Mouse (Mus musculus) kidney, adult 2 months (tissue): ENCODE data around the gene Hpd.

Experiments
- CTCF ChIP-seq: fragments of 200-500 bp; conservative IDR thresholded peaks from 2 replicates; pipeline ENCODE4 v1.5.1; 2011; ENCODE audit warnings: low read depth, mild to moderate bottlenecking, control low read depth, low read length, moderate library complexity, mixed read lengths; ENCODE audit not compliant: insufficient read depth, insufficient read length
- POLR2A ChIP-seq: fragments of 200-500 bp; IDR thresholded peaks from one replicate; pipeline ENCODE4 v1.6.1; 2011; ENCODE audit warnings: low read depth, low read length, control low read depth

DNA sequence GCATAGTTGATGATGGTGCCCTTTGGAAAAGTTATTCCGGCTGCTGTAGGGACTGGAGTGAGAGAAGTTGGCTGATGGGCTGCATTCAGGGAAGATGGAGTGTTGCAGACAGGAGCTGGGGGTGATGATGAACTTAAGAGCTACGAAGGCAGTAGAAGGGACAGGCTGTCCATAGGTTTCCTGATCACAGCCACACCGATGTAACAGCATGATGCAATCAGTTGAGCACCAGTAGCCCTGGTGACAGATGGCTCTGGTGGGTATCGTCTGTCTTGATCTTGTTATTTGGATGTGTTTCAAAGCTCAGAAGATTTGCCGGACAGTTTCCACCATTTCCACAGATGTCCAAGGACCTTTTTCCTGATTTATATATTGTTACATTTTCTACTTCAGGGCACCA, 19.5 kb upstream of the Hpd start:
- TF ChIP-seq POLR2A (no peak), CTCF (no peak)
